Mouse (Mus musculus): Measurements from ENCODE around the gene Clec4a3.
"Not testable (repeated sequence)": the region's sequence is repeated elsewhere in the genome, so short reads cannot be mapped to it uniquely, and the experiment has no call there.

Clec4a3 gene

DNA sequence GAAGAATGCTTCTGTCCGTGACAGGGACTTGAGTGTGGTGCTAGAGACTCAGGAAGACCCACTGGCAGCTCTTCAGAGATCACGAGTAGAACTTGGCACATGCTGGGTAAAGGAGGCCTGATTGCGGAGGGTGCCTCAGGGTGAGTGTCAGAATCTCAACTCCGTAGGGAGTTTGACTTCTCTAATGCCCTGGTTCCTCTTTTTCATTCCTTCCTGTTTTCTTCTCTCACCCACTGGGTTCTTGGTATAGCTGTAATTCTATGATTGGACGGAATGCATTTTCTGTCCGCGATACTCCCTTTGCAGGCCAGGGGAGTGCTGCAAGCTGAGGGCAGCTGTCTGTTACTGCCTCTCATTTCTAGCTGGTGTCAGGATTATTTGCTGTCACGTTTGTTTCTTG, at the start of gene Clec4a3:
TSS of gene Clec4a3 (plus strand) at position 115 of the 400 bp plus-strand sequence.
- no peak for DNase-seq (ENCODE audit: low read depth, low spot score)

DNA sequence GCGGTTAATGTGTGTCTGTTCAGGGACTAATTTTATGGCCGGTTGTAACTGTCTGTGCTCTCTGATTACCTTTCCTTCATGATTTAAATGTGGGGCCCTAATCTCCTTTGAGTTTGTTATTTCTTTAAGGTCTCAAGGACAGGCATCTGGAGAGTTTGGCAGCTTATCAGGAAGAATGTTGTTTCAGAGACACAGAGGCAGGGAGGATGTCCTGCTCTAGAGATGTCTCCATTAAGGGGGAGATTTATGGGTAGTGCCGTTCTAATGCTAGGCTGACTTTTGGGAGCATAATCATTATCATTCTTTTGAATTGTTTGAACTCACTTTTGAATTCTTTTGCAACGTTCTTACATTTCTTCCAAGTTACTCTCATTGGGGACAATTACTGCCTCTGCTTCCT, 32.4 kb upstream of the Clec4a3 start:
- no peak for DNase-seq (ENCODE audit: low read depth, low spot score)

DNA sequence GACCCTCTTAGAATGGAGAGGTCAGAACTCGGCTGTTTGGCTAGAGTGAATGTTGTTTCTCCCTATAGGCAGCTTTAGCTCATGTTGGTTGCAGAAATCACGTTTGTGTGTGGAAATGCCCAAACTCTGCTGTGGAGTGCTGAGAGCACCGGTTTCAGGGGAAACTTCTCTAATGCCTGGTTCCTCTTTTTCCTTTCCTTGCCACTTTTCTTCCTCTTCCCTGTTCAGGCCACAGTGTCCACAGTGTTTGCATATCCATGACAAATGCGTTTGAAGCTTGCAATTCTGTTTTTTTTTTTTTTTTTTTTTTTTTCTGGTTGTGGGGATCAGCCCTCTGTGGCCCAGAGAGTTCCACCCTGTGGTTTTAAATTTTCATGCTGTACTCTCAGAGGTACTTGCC, 30.9 kb upstream of the Clec4a3 start, which contains the start of gene Clec4a1:
TSS of gene Clec4a1 (plus strand) at position 398 of the 400 bp plus-strand sequence.
- peak; percentile 15 for DNase-seq (ENCODE audit: low read depth, low spot score)

DNA sequence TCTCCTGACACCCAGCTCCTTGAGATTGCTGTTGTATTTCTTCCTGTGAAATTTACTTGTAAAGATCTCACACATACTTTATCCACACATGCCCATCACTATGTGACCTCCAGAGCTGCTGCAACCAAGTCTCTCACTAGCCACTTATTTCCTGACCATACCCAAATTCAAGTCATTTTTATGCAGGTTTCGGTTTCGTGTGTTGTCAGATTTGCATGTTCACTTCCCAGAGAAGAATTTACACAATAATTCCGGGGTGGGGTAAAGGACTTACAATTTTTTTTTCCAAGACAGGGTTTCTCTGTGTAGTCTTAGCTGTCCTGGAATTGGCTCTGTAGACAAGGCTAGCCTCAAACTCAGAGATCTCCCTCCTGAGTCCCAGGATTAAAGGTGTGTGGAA, 17.5 kb upstream of the Clec4a3 start:
- DNase-seq (ENCODE audit: low read depth, low spot score) = no peak

DNA sequence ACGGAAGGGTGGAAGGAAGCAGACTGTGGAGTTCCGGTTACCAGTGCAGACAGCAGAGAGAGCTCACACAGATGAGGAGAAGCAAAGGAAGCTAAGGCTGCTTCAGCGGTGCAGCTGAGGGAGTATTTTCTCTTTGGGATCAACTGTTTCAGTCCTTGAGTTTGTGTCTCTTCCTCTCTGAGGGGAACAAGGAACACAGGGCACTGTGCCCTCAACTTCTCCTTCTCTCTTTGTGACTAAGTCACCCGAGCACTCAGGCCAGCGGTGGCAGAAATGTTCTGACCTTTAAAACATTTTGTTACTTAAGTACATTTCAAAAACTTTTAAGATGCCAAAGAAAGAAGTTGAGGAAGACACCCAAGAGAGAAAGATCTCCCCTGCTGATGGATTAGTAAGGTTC, 12.7 kb upstream of the Clec4a3 start:
- no peak for DNase-seq (ENCODE audit: low read depth, low spot score)

DNA sequence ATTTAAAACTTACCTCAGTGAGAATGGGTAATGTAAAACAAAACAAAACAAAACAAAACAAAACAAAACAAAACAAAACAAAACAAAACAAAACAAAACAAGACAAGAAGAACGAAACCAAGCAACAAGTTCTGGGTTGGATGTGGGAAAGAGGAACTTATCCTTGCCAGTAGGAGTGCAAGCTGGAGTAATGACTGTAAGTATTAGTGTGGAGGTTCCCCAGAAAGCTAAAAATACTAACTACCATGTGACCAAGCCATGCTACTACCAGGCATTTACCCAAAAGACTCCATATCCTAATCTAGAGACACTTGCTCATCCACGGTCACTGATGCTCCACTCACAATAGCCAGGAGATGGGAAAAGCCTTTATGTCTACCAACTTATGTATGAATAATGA, 5.6 kb upstream of the Clec4a3 start:
- DNase-seq (ENCODE audit: low read depth, low spot score) = no peak

DNA sequence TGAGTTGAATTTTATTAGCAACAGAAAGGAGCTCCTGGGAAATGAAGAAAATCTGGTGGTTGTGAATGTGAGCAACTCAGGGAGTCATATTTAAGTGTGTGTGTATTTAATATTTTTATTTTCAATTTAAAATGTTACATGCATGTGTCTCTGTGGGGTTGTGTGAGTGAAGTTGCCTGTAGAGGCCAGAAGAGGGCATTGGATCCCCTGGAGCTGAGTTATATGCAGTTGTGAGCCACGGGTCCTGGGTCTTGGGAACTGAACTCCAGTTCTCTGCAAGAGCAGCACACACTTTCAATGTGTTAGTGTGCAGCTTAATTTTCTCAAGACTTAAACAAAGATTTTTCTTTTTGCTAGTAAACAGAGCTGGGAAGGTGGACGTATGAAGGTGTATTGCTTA, 12.2 kb downstream of the Clec4a3 start:
- DNase-seq (ENCODE audit: low read depth, low spot score) = no peak

DNA sequence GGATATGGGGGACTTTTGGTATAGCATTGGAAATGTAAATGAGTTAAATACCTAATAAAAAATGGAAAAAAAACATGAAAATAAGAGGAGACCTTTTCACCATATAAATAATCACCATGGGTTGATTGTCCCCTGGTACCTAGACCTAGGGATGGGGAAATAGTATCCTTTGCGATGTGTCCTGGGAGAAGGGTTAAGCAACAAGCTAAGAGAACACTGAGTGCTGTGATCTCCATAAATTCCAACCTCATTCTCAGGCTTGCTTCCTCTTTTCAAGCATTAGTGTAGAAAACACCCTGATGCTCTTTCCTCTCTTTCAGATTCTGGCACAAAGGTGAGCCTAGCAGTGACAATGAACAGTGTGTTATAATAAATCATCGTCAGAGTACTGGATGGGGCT, 16.7 kb downstream of the Clec4a3 start:
- no peak for DNase-seq (ENCODE audit: low read depth, low spot score)

DNA sequence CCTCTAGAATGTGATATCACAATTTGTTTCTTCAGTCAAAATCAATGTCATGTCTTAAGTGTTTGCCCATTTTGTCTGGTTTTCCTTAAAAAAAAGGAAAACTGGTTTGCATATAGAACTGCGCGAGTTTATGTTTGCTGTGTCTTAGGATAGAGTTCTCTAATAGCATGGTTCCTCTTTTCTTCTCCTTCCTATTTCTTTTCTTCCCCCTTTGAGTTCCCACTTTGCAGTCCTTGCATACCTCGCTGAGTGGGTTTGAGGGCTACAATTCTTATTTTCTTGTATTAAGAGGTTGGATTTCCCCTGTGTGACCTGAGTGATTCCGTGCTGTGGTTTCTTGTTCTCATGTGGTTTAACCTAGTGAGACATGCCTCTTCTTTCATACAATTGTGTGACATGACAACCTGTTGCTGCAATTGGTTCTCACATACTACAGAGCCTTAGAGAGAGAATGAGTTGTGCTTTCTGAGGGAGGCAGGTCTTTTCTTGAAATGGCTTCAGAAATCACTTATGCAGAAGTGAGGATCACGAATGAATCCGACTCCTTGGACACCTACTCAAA, 37.6 kb downstream of the Clec4a3 start, which contains the start of gene Clec4a4:
TSS of gene Clec4a4 (plus strand) at position 492 of the 562 bp plus-strand sequence.
- DNase-seq (ENCODE audit: low read depth, low spot score) = peak; percentile 0

DNA sequence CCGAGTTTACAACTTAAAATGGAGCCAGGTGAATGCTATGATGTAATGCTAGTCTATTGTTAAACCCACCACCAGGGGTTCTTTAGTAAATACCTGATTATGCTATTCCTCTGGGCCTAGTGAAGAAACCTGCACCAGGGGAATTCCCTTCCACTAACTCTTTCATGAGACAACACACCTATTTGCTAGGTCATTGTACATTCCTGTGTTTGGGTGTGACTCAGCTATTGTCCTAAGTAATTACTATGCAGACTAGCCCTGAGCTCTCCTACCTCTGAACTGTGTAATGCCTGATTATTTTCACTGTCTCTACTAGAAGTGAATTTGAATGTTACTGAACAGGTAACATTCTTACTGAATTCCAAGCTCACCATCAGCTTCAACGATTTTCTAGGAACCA, 52.4 kb downstream of the Clec4a3 start:
- not testable (repeated sequence) for DNase-seq (ENCODE audit: low read depth, low spot score)

DNA sequence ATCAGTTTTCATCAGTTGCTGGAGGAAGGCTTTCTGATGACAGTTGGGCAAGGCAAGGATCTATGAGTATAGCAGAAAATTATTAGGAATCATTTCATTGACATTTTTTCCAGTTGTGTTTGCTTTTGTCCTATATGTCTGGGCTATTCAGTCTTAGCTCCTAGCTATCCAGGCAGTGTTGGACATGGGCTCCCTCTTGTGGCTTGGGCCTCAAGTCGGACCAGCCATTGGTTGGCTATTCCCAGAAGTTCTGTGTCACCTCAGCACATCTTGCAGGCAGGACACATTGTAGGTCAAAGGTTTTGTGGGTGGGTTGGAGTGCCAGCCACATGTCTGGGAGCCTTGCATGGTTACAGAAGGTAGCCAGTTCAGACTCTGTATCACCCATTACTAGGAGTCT, 53.3 kb downstream of the Clec4a3 start:
- DNase-seq (ENCODE audit: low read depth, low spot score) = no peak

All from telencephalon, adult 2 months (tissue).